Mouse (Mus musculus): ENCODE data around the gene Nmnat3. TPM values are rescaled to one million over a fixed set of nuclear protein-coding genes. Genes with fewer than 3 reads are reported as not detected.

The Nmnat3 gene
- polyA plus RNA-seq, 1 experiment from 2014 or later = 1.3 TPM

DNA sequence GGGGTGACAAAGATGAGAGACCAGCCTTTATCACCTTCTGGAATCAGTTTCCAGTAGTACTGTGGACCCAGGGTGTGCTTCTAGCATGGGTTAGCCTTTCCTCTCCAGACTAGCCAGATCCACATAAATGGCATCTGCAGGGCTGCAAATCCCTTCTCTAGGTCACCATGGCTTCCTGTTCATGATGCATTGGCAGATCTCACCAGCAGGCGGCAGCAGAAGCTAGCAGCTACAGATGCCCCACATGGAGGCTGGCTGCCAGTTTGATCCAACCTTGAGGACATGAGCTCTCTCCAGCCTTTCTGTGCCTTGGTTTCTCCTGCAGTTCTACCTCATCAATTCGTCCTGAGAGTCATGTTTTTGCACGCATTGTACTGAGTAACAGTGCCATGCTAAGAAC, 121.9 kb downstream of the Nmnat3 start:
- no peaks in the 10 kb centered on the region for H3K36me3 ChIP-seq
- H3K4me2 ChIP-seq (replicated peaks) = no peak overlapping the region
- no peaks in the 10 kb centered on the region for H3K9me3 ChIP-seq
- 38% methylated on average over 3 of the region's 3 CpGs for WGBS
- H3K4me1 ChIP-seq (replicated peaks) = no peaks in the 10 kb centered on the region
- no peak overlapping the region for H3K4me3 ChIP-seq (replicated peaks)
- no peak overlapping the region for H3K9ac ChIP-seq (replicated peaks)
- no peak overlapping the region for H3K27ac ChIP-seq
- 0 out of 2 replicates have a peak, but pooled peaks have one; percentile 3 for ATAC-seq
- no peaks in the 10 kb centered on the region for H3K27me3 ChIP-seq

DNA sequence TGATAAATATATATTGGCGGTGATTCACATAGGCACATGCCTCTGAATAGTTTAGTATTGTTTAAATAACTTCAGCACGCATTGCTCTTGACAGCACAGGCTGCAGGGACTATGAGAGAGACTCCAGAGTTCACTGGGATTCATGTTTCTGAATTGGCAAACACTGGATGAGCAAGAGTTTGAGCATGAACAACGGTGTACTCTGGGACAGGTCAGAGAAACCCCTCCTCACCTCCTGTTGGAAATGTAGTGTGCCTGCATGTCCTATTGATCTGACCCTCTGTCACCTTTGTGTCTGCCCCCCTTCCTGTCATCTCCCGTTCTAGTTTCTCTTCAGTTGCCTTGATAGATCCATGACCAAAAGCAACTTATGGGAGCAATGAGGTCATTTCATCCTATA, 128.2 kb downstream of the Nmnat3 start:
- 81% methylated on average over 4 of the region's 4 CpGs for WGBS
- ATAC-seq = no peak
- H3K9ac ChIP-seq (replicated peaks) = no peak overlapping the region
- no peaks in the 10 kb centered on the region for H3K4me1 ChIP-seq (replicated peaks)
- H3K4me3 ChIP-seq (replicated peaks) = no peak overlapping the region
- H3K27me3 ChIP-seq = 0 out of 2 replicates have a peak, but pooled peaks cover 12% of the 10 kb centered on the region
- H3K9me3 ChIP-seq = no peaks in the 10 kb centered on the region
- H3K27ac ChIP-seq = no peak overlapping the region
- no peaks in the 10 kb centered on the region for H3K36me3 ChIP-seq
- no peak overlapping the region for H3K4me2 ChIP-seq (replicated peaks)

- Histone ChIP-seq H3K36me3 (no peaks in the 10 kb centered on the region), H3K4me1 (replicated peaks) (no peaks in the 10 kb centered on the region), H3K4me3 (replicated peaks) (no peak overlapping the region), H3K9me3 (no peaks in the 10 kb centered on the region), H3K4me2 (replicated peaks) (no peak overlapping the region), H3K27ac (no peak overlapping the region), H3K9ac (replicated peaks) (no peak overlapping the region), H3K27me3 (peaks cover 17% of the 10 kb centered on the region)
- ATAC-seq = 0 out of 2 replicates have a peak, but pooled peaks have one; percentile 43
- 54% methylated on average over 7 of the region's 7 CpGs for WGBS
Observed at GRCm38 (mm10) chr9:98417919-98418318, 130.7 kb downstream of the Nmnat3 start.

DNA sequence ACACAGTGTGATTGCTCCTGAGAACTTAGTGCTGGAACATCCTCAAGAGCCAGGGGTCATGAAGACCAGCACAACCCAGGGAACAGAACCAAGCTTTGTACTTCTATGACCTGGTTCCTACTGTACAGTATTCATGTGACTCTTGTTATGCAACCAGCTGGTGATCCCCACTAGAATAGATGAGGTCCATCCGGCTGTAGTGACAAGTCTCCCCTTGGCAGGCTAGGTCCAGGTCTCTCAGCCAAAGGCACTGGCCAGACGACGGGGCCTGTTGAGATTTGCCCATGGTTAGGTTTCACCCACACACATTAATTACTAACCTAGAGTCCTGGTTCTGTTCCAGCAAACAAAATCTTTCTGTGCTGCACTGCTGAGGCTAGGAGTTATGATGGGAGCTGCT, 131.1 kb downstream of the Nmnat3 start:
- no peaks in the 10 kb centered on the region for H3K36me3 ChIP-seq
- no peaks in the 10 kb centered on the region for H3K9me3 ChIP-seq
- 90% methylated on average over 3 of the region's 3 CpGs for WGBS
- H3K4me3 ChIP-seq (replicated peaks) = no peak overlapping the region
- no peak overlapping the region for H3K27ac ChIP-seq
- H3K9ac ChIP-seq (replicated peaks) = no peak overlapping the region
- H3K27me3 ChIP-seq = peaks cover 21% of the 10 kb centered on the region
- no peaks in the 10 kb centered on the region for H3K4me1 ChIP-seq (replicated peaks)
- 0 out of 2 replicates have a peak, but pooled peaks have one; percentile 11 for ATAC-seq
- no peak overlapping the region for H3K4me2 ChIP-seq (replicated peaks)

DNA sequence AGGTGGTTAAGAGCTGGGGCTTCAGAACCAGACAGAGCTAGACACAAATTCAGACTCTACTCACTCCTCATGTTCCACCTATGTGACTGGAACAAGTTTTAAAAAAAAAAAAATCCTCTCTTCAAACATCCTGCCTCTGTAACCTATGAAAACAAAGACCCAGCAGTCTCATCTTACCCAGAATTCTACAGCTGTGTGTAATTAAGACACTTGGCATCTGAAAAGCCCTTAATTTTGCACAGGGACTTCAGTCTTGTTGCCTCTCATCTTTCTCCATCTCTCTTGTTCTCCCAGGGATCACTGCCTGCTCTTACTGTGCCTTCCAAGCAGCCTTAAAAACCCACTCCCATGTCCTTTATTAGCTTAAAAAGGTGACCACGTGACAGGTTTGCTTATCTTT, 133.4 kb downstream of the Nmnat3 start:
- no peak for ATAC-seq
- H3K4me2 ChIP-seq (replicated peaks) = no peak overlapping the region
- H3K9ac ChIP-seq (replicated peaks) = no peak overlapping the region
- no peaks in the 10 kb centered on the region for H3K9me3 ChIP-seq
- H3K27ac ChIP-seq = no peak overlapping the region
- 75% methylated on average over 1 of the region's 1 CpGs for WGBS
- H3K4me1 ChIP-seq (replicated peaks) = peaks cover 20% of the 10 kb centered on the region
- H3K4me3 ChIP-seq (replicated peaks) = no peak overlapping the region
- H3K36me3 ChIP-seq = no peaks in the 10 kb centered on the region
- H3K27me3 ChIP-seq = peaks cover 41% of the 10 kb centered on the region

GRCm38 (mm10) chr9:98421903-98422302, 134.7 kb downstream of the Nmnat3 start:
- Histone ChIP-seq H3K36me3 (no peaks in the 10 kb centered on the region), H3K27ac (no peak overlapping the region), H3K4me1 (replicated peaks) (peaks cover 24% of the 10 kb centered on the region), H3K9me3 (no peaks in the 10 kb centered on the region), H3K27me3 (peaks cover 53% of the 10 kb centered on the region), H3K9ac (replicated peaks) (no peak overlapping the region), H3K4me3 (replicated peaks) (no peak overlapping the region), H3K4me2 (replicated peaks) (no peak overlapping the region)
- no peak for ATAC-seq
- WGBS = 69% methylated on average over 3 of the region's 3 CpGs

- WGBS = 88% methylated on average over 5 of the region's 5 CpGs
- Histone ChIP-seq H3K27ac (no peak within 1 kb of the TSS), H3K4me3 (replicated peaks) (no peak within 1 kb of the TSS), H3K4me2 (replicated peaks) (no peak within 1 kb of the TSS), H3K9ac (replicated peaks) (no peak within 1 kb of the TSS), H3K4me1 (replicated peaks) (peaks cover 24% of the 10 kb centered on the region), H3K27me3 (peaks cover 58% of the 10 kb centered on the region), H3K36me3 (no peaks in the 10 kb centered on the region), H3K9me3 (no peaks in the 10 kb centered on the region)
- ATAC-seq = no peak
Observed at GRCm38 (mm10) chr9:98422656-98423055, 135.4 kb downstream of the Nmnat3 start, which contains the start of gene Rbp1. Gene Rbp1 (plus strand): TSS chr9:98422961.

GRCm38 (mm10) chr9:98423691-98424090, 136.5 kb downstream of the Nmnat3 start:
- H3K4me3 ChIP-seq (replicated peaks) = 0 out of 2 replicates have a peak overlapping the region, but pooled peaks have one; percentile 46
- H3K36me3 ChIP-seq = no peaks in the 10 kb centered on the region
- no peak overlapping the region for H3K4me2 ChIP-seq (replicated peaks)
- ATAC-seq = no peak
- peaks cover 24% of the 10 kb centered on the region for H3K4me1 ChIP-seq (replicated peaks)
- no peak overlapping the region for H3K9ac ChIP-seq (replicated peaks)
- H3K9me3 ChIP-seq = no peaks in the 10 kb centered on the region
- H3K27me3 ChIP-seq = peaks cover 56% of the 10 kb centered on the region
- WGBS = 18% methylated on average over 4 of the region's 4 CpGs
- no peak overlapping the region for H3K27ac ChIP-seq

DNA sequence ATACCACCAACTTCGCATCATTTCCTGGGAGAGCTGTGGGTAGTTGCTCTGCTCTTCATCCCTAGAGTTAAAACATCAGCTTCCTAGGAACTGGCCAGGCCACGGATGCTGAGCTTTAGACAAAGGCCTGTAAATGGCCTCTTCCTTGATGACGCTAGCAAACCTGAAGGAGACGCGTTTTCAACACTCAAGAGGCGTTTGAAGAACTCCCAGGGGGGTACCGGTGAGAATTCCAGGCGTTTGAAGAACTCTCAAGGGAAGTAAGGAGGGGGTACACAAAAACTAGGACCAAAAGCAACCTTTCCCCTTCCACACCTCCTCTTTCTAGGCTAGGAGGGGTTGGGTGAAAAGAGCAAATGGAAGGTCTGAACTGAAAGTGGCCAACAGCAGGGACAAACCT, 137.1 kb downstream of the Nmnat3 start:
- Histone ChIP-seq H3K9me3 (no peaks in the 10 kb centered on the region), H3K27me3 (peaks cover 54% of the 10 kb centered on the region), H3K9ac (replicated peaks) (peak overlapping the region; percentile 63; the same call in 1 of the 2 replicates), H3K4me1 (replicated peaks) (peaks cover 24% of the 10 kb centered on the region), H3K27ac (no peak overlapping the region), H3K36me3 (no peaks in the 10 kb centered on the region), H3K4me3 (replicated peaks) (peak overlapping the region; percentile 46), H3K4me2 (replicated peaks) (peak overlapping the region; percentile 76)
- 6% methylated on average over 8 of the region's 8 CpGs for WGBS
- ATAC-seq = peak; percentile 21; the same call in 1 of the 2 replicates

- peak; percentile 71 for ATAC-seq
- peaks cover 53% of the 10 kb centered on the region for H3K27me3 ChIP-seq
- no peaks in the 10 kb centered on the region for H3K9me3 ChIP-seq
- H3K9ac ChIP-seq (replicated peaks) = peak overlapping the region; percentile 63
- WGBS = under 1% methylated on average over 42 of the region's 42 CpGs
- H3K27ac ChIP-seq = no peak overlapping the region
- peak overlapping the region; percentile 46 for H3K4me3 ChIP-seq (replicated peaks)
- H3K36me3 ChIP-seq = no peaks in the 10 kb centered on the region
- peak overlapping the region; percentile 76 for H3K4me2 ChIP-seq (replicated peaks)
- peaks cover 27% of the 10 kb centered on the region for H3K4me1 ChIP-seq (replicated peaks)
Observed at GRCm38 (mm10) chr9:98424725-98425210, 137.5 kb downstream of the Nmnat3 start.

- WGBS = 10% methylated on average over 19 of the region's 19 CpGs
- Histone ChIP-seq H3K4me2 (replicated peaks) (peak overlapping the region; percentile 76), H3K4me3 (replicated peaks) (peak overlapping the region; percentile 46), H3K36me3 (no peaks in the 10 kb centered on the region), H3K27me3 (peaks cover 50% of the 10 kb centered on the region), H3K9me3 (no peaks in the 10 kb centered on the region), H3K27ac (no peak overlapping the region), H3K9ac (replicated peaks) (no peak overlapping the region), H3K4me1 (replicated peaks) (peaks cover 30% of the 10 kb centered on the region)
- 0 out of 2 replicates have a peak, but pooled peaks have one; percentile 9 for ATAC-seq
Observed at GRCm38 (mm10) chr9:98425351-98425880, 138.2 kb downstream of the Nmnat3 start.

DNA sequence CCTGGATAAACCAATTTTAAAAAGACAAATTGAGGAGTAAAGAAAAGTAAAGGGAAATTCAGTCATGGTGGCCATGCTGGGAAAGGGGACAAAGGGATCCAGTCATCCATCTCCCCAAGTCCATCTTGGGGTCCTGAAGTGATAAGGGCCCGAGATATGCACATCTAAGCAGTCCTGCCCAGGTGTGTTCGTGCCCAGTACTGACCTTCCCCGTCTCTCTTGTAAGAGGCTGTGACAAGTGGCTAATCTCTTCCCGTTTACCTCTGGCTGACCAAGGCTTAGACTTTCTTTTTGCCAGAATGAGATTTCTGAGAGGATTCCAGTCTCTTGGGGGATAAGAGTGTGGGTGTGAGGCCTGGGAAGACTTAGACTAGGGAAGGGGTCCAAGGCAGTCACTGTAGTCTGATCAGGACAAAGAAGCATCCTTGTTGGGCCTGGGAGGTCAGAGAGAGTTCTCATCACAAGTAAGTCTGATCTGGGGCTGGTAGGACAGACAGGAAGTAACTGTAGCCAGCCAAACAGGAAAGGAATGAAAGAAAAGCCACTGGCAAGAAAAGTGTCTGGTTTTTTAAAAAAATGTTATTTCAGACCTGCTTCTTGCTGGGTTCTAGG, 140.8 kb downstream of the Nmnat3 start:
- whole genome bisulfite sequencing = 71% methylated on average over 4 of the region's 4 CpGs
- Histone ChIP-seq H3K9ac (replicated peaks) (no peak overlapping the region), H3K27me3 (peaks cover 57% of the 10 kb centered on the region), H3K9me3 (no peaks in the 10 kb centered on the region), H3K4me2 (replicated peaks) (no peak overlapping the region), H3K36me3 (no peaks in the 10 kb centered on the region), H3K4me1 (replicated peaks) (peaks cover 32% of the 10 kb centered on the region), H3K4me3 (replicated peaks) (no peak overlapping the region), H3K27ac (no peak overlapping the region)
- ATAC-seq = no peak

Data from midbrain, embryonic 13.5 days (tissue).